Mouse (Mus musculus): ENCODE results near the gene Aamp. TPM values are rescaled to one million over a fixed set of nuclear protein-coding genes. Genes with fewer than 3 reads are reported as not detected.

The Aamp gene
- polyA plus RNA-seq, 2 experiments = 181 to 228 TPM

- H3K27ac ChIP-seq (replicated peaks; ENCODE audit: low read depth, low read length) = no peak overlapping the region
- no peak for ATAC-seq (ENCODE audit: low FRiP score, low read depth)
- WGBS = 80% methylated on average over 3 of the region's 3 CpGs
- no peaks in the 10 kb centered on the region for H3K4me1 ChIP-seq (ENCODE audit: control insufficient read depth, insufficient read depth, low read length)
- H3K9me3 ChIP-seq (ENCODE audit: control insufficient read depth, low read length) = no peaks in the 10 kb centered on the region
- no peak overlapping the region for H3K4me2 ChIP-seq (replicated peaks; ENCODE audit: low read depth, low read length, severe bottlenecking)
- TF ChIP-seq POLR2A (IDR thresholded peaks at IDR 0.05; ENCODE audit: borderline replicate concordance, extremely low read depth, insufficient read depth, insufficient read length) = no peak
- H3K9ac ChIP-seq (ENCODE audit: low read depth, low read length, severe bottlenecking) = no peak overlapping the region
- no peaks in the 10 kb centered on the region for H3K36me3 ChIP-seq (ENCODE audit: control insufficient read depth, insufficient read depth, low read length)
- DNase-seq (ENCODE audit: low spot score) = no peak
- no peaks in the 10 kb centered on the region for H3K27me3 ChIP-seq (ENCODE audit: control insufficient read depth, insufficient read depth, low read length)
- H3K4me3 ChIP-seq (replicated peaks; ENCODE audit: low read length) = no peak overlapping the region
These were observed 36.9 kb upstream of the Aamp start for GRCm38 (mm10) chr1:74321396-74321795.

- no peak for TF ChIP-seq POLR2A (IDR thresholded peaks at IDR 0.05; ENCODE audit: borderline replicate concordance, extremely low read depth, insufficient read depth, insufficient read length)
- H3K4me3 ChIP-seq (replicated peaks; ENCODE audit: low read length) = no peak overlapping the region
- ATAC-seq (ENCODE audit: low FRiP score, low read depth) = no peak
These were observed 34.2 kb upstream of the Aamp start for GRCm38 (mm10) chr1:74318711-74319110.

GRCm38 (mm10) chr1:74316114-74316827, 31.7 kb upstream of the Aamp start:
- H3K9me3 ChIP-seq (ENCODE audit: control insufficient read depth, low read length) = no peaks in the 10 kb centered on the region
- no peaks in the 10 kb centered on the region for H3K4me1 ChIP-seq (ENCODE audit: control insufficient read depth, insufficient read depth, low read length)
- no peak overlapping the region for H3K27ac ChIP-seq (replicated peaks; ENCODE audit: low read depth, low read length)
- no peak overlapping the region for H3K4me2 ChIP-seq (replicated peaks; ENCODE audit: low read depth, low read length, severe bottlenecking)
- no peak for TF ChIP-seq POLR2A (IDR thresholded peaks at IDR 0.05; ENCODE audit: borderline replicate concordance, extremely low read depth, insufficient read depth, insufficient read length)
- 70% methylated on average over 4 of the region's 4 CpGs for WGBS
- no peak overlapping the region for H3K4me3 ChIP-seq (replicated peaks; ENCODE audit: low read length)
- no peak overlapping the region for H3K9ac ChIP-seq (ENCODE audit: low read depth, low read length, severe bottlenecking)
- H3K27me3 ChIP-seq (ENCODE audit: control insufficient read depth, insufficient read depth, low read length) = no peaks in the 10 kb centered on the region
- no peak for ATAC-seq (ENCODE audit: low FRiP score, low read depth)
- no peak for DNase-seq (ENCODE audit: low spot score)
- H3K36me3 ChIP-seq (ENCODE audit: control insufficient read depth, insufficient read depth, low read length) = no peaks in the 10 kb centered on the region

More at GRCm38 (mm10) chr1:74318711-74319110, 34.2 kb upstream of the Aamp start:
- 91% methylated on average over 3 of the region's 3 CpGs for WGBS
- H3K36me3 ChIP-seq (ENCODE audit: control insufficient read depth, insufficient read depth, low read length) = no peaks in the 10 kb centered on the region
- no peak for DNase-seq (ENCODE audit: low spot score)
- no peak overlapping the region for H3K4me2 ChIP-seq (replicated peaks; ENCODE audit: low read depth, low read length, severe bottlenecking)
- no peak overlapping the region for H3K9ac ChIP-seq (ENCODE audit: low read depth, low read length, severe bottlenecking)
- H3K27ac ChIP-seq (replicated peaks; ENCODE audit: low read depth, low read length) = no peak overlapping the region
- H3K9me3 ChIP-seq (ENCODE audit: control insufficient read depth, low read length) = no peaks in the 10 kb centered on the region
- no peaks in the 10 kb centered on the region for H3K4me1 ChIP-seq (ENCODE audit: control insufficient read depth, insufficient read depth, low read length)
- H3K27me3 ChIP-seq (ENCODE audit: control insufficient read depth, insufficient read depth, low read length) = no peaks in the 10 kb centered on the region

GRCm38 (mm10) chr1:74314796-74315195, 30.3 kb upstream of the Aamp start:
- DNase-seq (ENCODE audit: low spot score) = no peak
- TF ChIP-seq POLR2A (IDR thresholded peaks at IDR 0.05; ENCODE audit: borderline replicate concordance, extremely low read depth, insufficient read depth, insufficient read length) = no peak
- H3K27me3 ChIP-seq (ENCODE audit: control insufficient read depth, insufficient read depth, low read length) = no peaks in the 10 kb centered on the region
- no peaks in the 10 kb centered on the region for H3K4me1 ChIP-seq (ENCODE audit: control insufficient read depth, insufficient read depth, low read length)
- 92% methylated on average over 3 of the region's 3 CpGs for WGBS
- H3K4me3 ChIP-seq (replicated peaks; ENCODE audit: low read length) = no peak overlapping the region
- no peak overlapping the region for H3K27ac ChIP-seq (replicated peaks; ENCODE audit: low read depth, low read length)
- H3K9me3 ChIP-seq (ENCODE audit: control insufficient read depth, low read length) = no peaks in the 10 kb centered on the region
- ATAC-seq (ENCODE audit: low FRiP score, low read depth) = no peak
- H3K36me3 ChIP-seq (ENCODE audit: control insufficient read depth, insufficient read depth, low read length) = no peaks in the 10 kb centered on the region
- H3K9ac ChIP-seq (ENCODE audit: low read depth, low read length, severe bottlenecking) = no peak overlapping the region
- H3K4me2 ChIP-seq (replicated peaks; ENCODE audit: low read depth, low read length, severe bottlenecking) = no peak overlapping the region

GRCm38 (mm10) chr1:74313049-74313692, 28.6 kb upstream of the Aamp start:
- DNase-seq (ENCODE audit: low spot score) = peak; percentile 94
- no peak for TF ChIP-seq POLR2A (IDR thresholded peaks at IDR 0.05; ENCODE audit: borderline replicate concordance, extremely low read depth, insufficient read depth, insufficient read length)
- Histone ChIP-seq H3K27me3 (ENCODE audit: control insufficient read depth, insufficient read depth, low read length) (no peaks in the 10 kb centered on the region), H3K4me2 (replicated peaks; ENCODE audit: low read depth, low read length, severe bottlenecking) (no peak overlapping the region), H3K9me3 (ENCODE audit: control insufficient read depth, low read length) (no peaks in the 10 kb centered on the region), H3K27ac (replicated peaks; ENCODE audit: low read depth, low read length) (no peak overlapping the region), H3K36me3 (ENCODE audit: control insufficient read depth, insufficient read depth, low read length) (no peaks in the 10 kb centered on the region), H3K4me1 (ENCODE audit: control insufficient read depth, insufficient read depth, low read length) (no peaks in the 10 kb centered on the region), H3K9ac (ENCODE audit: low read depth, low read length, severe bottlenecking) (no peak overlapping the region), H3K4me3 (replicated peaks; ENCODE audit: low read length) (no peak overlapping the region)
- no peak for ATAC-seq (ENCODE audit: low FRiP score, low read depth)
- 2% methylated on average over 3 of the region's 3 CpGs for WGBS

All from limb, embryonic 14.5 days (tissue).